Mouse (Mus musculus): ENCODE results near the gene Lrrfip1.

- TF ChIP-seq POLR2A (IDR thresholded peaks at IDR 0.05; ENCODE audit: insufficient read length, low read depth) (no peak), POLR2AphosphoS2 (IDR thresholded peaks at IDR 0.05; ENCODE audit: insufficient read length, low read depth) (no peak), MYOG (IDR thresholded peaks at IDR 0.05; ENCODE audit: control insufficient read depth in 1 of 3, insufficient read depth in 1 of 3, insufficient read length in 2 of 3, low read depth in 2 of 3) (no peak), CEBPB (IDR thresholded peaks at IDR 0.05; ENCODE audit: insufficient read depth, poor library complexity, severe bottlenecking) (no peak), USF1 (IDR thresholded peaks at IDR 0.05; ENCODE audit: low read depth) (no peak), MAX (IDR thresholded peaks at IDR 0.05; ENCODE audit: low read depth) (no peak), E2F4 (IDR thresholded peaks at IDR 0.05; ENCODE audit: insufficient read depth) (no peak), TCF3 (IDR thresholded peaks at IDR 0.05; ENCODE audit: insufficient read length, low read depth) (no peak), SRF (IDR thresholded peaks at IDR 0.05; ENCODE audit: control insufficient read depth, insufficient read length, low read depth) (no peak), MYOD1 (IDR thresholded peaks at IDR 0.05; ENCODE audit: control insufficient read depth in 1 of 3, insufficient read length in 2 of 3, low read depth in 2 of 3) (no peak), REST (IDR thresholded peaks at IDR 0.05; ENCODE audit: insufficient read depth, insufficient read length) (no peak)
These were observed 4.1 kb downstream of the Lrrfip1 start for GRCm38 (mm10) chr1:91002641-91003040.
